Mouse (Mus musculus) intestine, embryonic 14.5 days (tissue): ENCODE measurements around the gene Sp110. TPM values are rescaled to one million over a fixed set of nuclear protein-coding genes. Genes with fewer than 3 reads are reported as not detected.
"Not testable (repeated sequence)": the region's sequence is repeated elsewhere in the genome, so short reads cannot be mapped to it uniquely, and the experiment has no call there.

ENCODE experiments used
- ATAC-seq: fragments of 200-750 bp; cut with Nextera tagmentation; replicated peaks from 2 replicates; pipeline ENCODE4 v1.8.0; 2017; ENCODE audit warnings: low read depth, moderate number of reproducible peaks, moderate TSS enrichment, moderate library complexity; ENCODE audit not compliant: low FRiP score, low TSS enrichment
- DNase-seq: peaks from one replicate; pipeline ENCODE4 v3.0.0-alpha.2; 2018; ENCODE audit warnings: low spot score
- H3K27ac ChIP-seq: fragments of 300-500 bp; sonication (generic); 2 replicates; pipeline ENCODE4 v1.5.1; 2014; ENCODE audit warnings: low read depth, mild to moderate bottlenecking, control low read depth
- H3K27me3 ChIP-seq: fragments of 300-500 bp; sonication (generic); replicated peaks from 2 replicates; pipeline ENCODE4 v1.6.1; 2014; ENCODE audit warnings: low read length, control low read depth; ENCODE audit not compliant: control insufficient read depth, insufficient read depth
- H3K36me3 ChIP-seq: fragments of 300-500 bp; sonication (generic); 2 replicates; pipeline ENCODE4 v1.6.1; 2014; ENCODE audit warnings: low read length, control low read depth; ENCODE audit not compliant: control insufficient read depth, insufficient read depth
- H3K4me1 ChIP-seq: fragments of 300-500 bp; sonication (generic); replicated peaks from 2 replicates; pipeline ENCODE4 v1.6.1; 2014; ENCODE audit warnings: low read length, control low read depth, mixed read lengths; ENCODE audit not compliant: control insufficient read depth, insufficient read depth
- H3K4me2 ChIP-seq: fragments of 300-500 bp; sonication (generic); 2 replicates; pipeline ENCODE4 v1.6.1; 2014; ENCODE audit warnings: low read length
- H3K4me3 ChIP-seq: fragments of 300-500 bp; sonication (generic); 2 replicates; pipeline ENCODE4 v1.5.1; 2014; ENCODE audit warnings: low read depth, low read length, control low read depth, mixed read lengths
- H3K9ac ChIP-seq: fragments of 300-500 bp; sonication (generic); 2 replicates; pipeline ENCODE4 v1.6.1; 2014; ENCODE audit warnings: mild to moderate bottlenecking, low read length
- H3K9me3 ChIP-seq: fragments of 300-500 bp; sonication (generic); 2 replicates; pipeline ENCODE4 v1.6.1; 2016; ENCODE audit warnings: low read length, control low read depth; ENCODE audit not compliant: control insufficient read depth
- WGBS: fragments of 180-500 bp; shearing (Covaris S2); extraction: QIAGEN DNeasy Blood & Tissue Kit; methylation state at CpG from one replicate; pipeline ENCODE4 v1.1.7; 2014; 5-methylcytosine and 5-hydroxymethylcytosine counted together
- polyA plus RNA-seq: library from polyadenylated mRNA; unstranded; fragments of >200 nt; fragmentation: Nextera tagmentation; extraction: Ambion mirVana; gene quantifications from 2 replicates; pipeline ENCODE4 v1.2.1, GENCODE M21; 2014

Sp110 gene
- polyA plus RNA-seq, 1 experiment from 2014 or later = 2.4 TPM

DNA sequence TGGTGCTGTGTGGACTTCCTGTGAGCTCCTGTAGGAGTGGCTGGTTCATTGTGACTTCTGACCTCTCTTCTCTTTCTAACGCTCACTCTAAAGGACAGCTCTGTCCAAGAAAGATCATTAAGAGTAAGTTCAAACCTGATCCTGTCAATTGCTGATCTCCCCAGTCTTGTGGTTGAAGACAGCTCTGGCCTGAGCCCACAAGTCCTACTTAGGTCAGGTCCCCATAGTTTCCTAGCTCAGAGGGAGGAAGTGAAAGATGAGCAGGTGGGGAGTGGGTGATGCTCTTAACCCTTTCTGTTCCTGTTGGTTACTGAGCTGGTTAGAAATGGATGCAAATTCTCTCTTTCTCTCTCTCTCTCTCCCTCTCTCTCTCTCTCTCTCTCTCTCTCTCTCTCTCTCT is 5.7 kb upstream of the Sp110 start:
- not testable (repeated sequence) for H3K4me3 ChIP-seq, H3K27me3 ChIP-seq, H3K27ac ChIP-seq, H3K4me2 ChIP-seq, DNase-seq, H3K4me1 ChIP-seq, H3K36me3 ChIP-seq, ATAC-seq, H3K9me3 ChIP-seq, H3K9ac ChIP-seq
- WGBS = no CpG with 5 or more reads among the region's 1 CpGs

DNA sequence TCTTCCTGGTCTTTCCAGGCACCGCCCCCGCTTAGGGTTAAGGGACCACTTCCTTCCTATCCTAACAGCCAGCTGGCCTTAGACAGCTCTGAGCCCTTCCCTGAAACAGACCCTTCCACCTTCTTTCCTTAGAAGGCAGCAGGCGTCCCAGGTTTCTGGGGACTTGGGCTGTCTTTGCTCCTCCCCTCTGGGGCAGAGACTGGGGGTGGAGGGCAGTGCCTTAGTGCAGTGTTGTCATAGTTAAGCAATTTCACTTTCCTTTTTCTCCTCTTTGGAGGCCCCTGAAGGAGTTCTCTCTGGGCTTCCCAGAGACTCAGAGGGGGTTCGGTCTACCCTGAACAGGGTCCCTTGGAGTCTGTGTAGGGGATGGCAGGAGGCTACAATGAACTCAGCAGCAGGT is 2.2 kb upstream of the Sp110 start:
- not testable (repeated sequence) for H3K9me3 ChIP-seq, H3K9ac ChIP-seq, H3K27me3 ChIP-seq, ATAC-seq, H3K27ac ChIP-seq, DNase-seq, H3K4me2 ChIP-seq, H3K36me3 ChIP-seq, H3K4me1 ChIP-seq, H3K4me3 ChIP-seq
- 59% methylated on average over 4 of the region's 4 CpGs for WGBS

DNA sequence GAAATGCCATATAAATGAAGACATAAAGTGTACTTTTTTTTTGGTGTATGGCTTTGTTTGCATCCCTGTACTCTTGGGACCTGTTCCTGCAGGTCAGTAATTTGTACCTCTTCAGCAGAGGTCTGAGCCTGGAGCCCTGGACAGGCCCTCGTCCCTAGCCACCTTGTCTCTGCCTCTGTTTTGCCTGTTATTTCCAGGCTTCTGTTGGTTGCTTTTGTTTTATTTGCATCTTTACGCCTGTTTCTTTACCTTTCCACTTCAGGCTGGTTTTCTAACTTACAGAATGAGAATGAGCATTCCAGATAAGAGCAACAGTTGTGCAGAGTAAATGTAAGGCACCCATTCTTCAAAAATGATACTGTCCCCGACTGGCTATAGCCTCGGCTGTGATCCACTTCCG is 1.5 kb upstream of the Sp110 start, which contains the start of gene Sp140:
TSS of gene Sp140 (plus strand) at position 301 of the 400 bp plus-strand sequence.
- not testable (repeated sequence) for H3K9ac ChIP-seq, H3K27me3 ChIP-seq, H3K4me1 ChIP-seq, H3K9me3 ChIP-seq, H3K4me2 ChIP-seq, H3K27ac ChIP-seq, H3K36me3 ChIP-seq, H3K4me3 ChIP-seq, ATAC-seq, DNase-seq
- WGBS = no CpG with 5 or more reads among the region's 5 CpGs

- ATAC-seq, H3K27ac ChIP-seq, H3K9me3 ChIP-seq, H3K4me1 ChIP-seq, H3K27me3 ChIP-seq, H3K4me3 ChIP-seq, DNase-seq, H3K36me3 ChIP-seq, H3K4me2 ChIP-seq, H3K9ac ChIP-seq: not testable (repeated sequence)
- WGBS = 84% methylated on average over 8 of the region's 8 CpGs
Measured at GRCm38 (mm10) chr1:85592526-85592925, 6.1 kb downstream of the Sp110 start.

DNA sequence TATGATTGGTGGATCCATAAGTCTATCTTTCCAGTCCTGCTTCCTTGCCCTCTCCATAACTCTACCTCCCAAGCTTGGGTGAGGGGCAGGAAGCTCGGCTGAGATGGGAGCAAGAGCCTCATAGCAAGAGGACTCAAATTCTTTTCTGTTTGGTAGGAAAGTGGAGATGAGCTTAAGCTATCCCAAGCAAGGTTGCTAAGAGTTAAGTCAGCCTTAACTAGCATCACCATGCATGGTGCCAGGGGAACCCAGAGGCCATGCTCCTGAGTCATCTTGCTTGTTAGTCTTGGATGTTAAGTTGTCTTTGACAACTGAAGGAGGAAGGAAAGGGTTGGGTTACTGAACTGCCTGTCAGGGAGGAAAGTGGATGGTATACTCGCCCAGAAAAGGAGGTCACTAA is 9.9 kb downstream of the Sp110 start:
- not testable (repeated sequence) for H3K36me3 ChIP-seq, DNase-seq, H3K27ac ChIP-seq, H3K9ac ChIP-seq, H3K4me3 ChIP-seq, H3K27me3 ChIP-seq, H3K9me3 ChIP-seq, H3K4me2 ChIP-seq, H3K4me1 ChIP-seq, ATAC-seq
- WGBS = 80% methylated on average over 1 of the region's 2 CpGs

- H3K36me3 ChIP-seq, H3K27ac ChIP-seq, H3K9me3 ChIP-seq, ATAC-seq, H3K4me2 ChIP-seq, H3K4me3 ChIP-seq, H3K27me3 ChIP-seq, H3K4me1 ChIP-seq, H3K9ac ChIP-seq: not testable (repeated sequence)
- DNase-seq = peak; percentile 20
- WGBS = 34% methylated on average over 5 of the region's 5 CpGs
Measured at GRCm38 (mm10) chr1:85581518-85581917, 17.1 kb downstream of the Sp110 start.

GRCm38 (mm10) chr1:85580578-85580977 is 18.0 kb downstream of the Sp110 start:
- WGBS = 62% methylated on average over 3 of the region's 3 CpGs
- H3K27ac ChIP-seq, H3K4me1 ChIP-seq, H3K36me3 ChIP-seq, H3K4me2 ChIP-seq, H3K4me3 ChIP-seq, DNase-seq, H3K27me3 ChIP-seq, H3K9me3 ChIP-seq, ATAC-seq, H3K9ac ChIP-seq: not testable (repeated sequence)

- 68% methylated on average over 2 of the region's 4 CpGs for WGBS
- H3K4me2 ChIP-seq, H3K27me3 ChIP-seq: not testable (repeated sequence)
Measured at GRCm38 (mm10) chr1:85580148-85580534, 18.5 kb downstream of the Sp110 start.

GRCm38 (mm10) chr1:85579199-85580147 is 19.1 kb downstream of the Sp110 start:
- not testable (repeated sequence) for H3K27me3 ChIP-seq, H3K4me3 ChIP-seq, H3K27ac ChIP-seq, H3K36me3 ChIP-seq, H3K9ac ChIP-seq, ATAC-seq, H3K9me3 ChIP-seq, H3K4me2 ChIP-seq, H3K4me1 ChIP-seq
- 62% methylated on average over 6 of the region's 7 CpGs for WGBS
- DNase-seq = peak; percentile 28

More at GRCm38 (mm10) chr1:85580148-85580534, 18.5 kb downstream of the Sp110 start:
- not testable (repeated sequence) for H3K9me3 ChIP-seq, H3K4me1 ChIP-seq, ATAC-seq, H3K4me3 ChIP-seq, H3K36me3 ChIP-seq, H3K27ac ChIP-seq, DNase-seq, H3K9ac ChIP-seq
